Mouse (Mus musculus): ENCODE measurements around the gene Sgip1.

GRCm38 (mm10) chr4:102978440-102978839 lies 237.3 kb downstream of the Sgip1 start, which contains the start of gene Tctex1d1:
- no peak for TF ChIP-seq CTCF (IDR thresholded peaks at IDR 0.05; ENCODE audit: borderline replicate concordance, control insufficient read depth, extremely low read depth, insufficient read depth, low read length, poor library complexity)
- TF ChIP-seq POLR2A (IDR thresholded peaks at IDR 0.05; ENCODE audit: control insufficient read depth, extremely low read depth, insufficient read depth, low read length, poor library complexity) = no peak
